Mouse (Mus musculus): ENCODE results near the gene Nepn. TPM values are rescaled to one million over a fixed set of nuclear protein-coding genes. Genes with fewer than 3 reads are reported as not detected.

The Nepn gene
- polyA plus RNA-seq (2017; shearing (Covaris generic)) = not detected

GRCm38 (mm10) chr10:52388922-52389430 is at the start of gene Nepn:
TSS of gene Nepn (plus strand) at chr10:52388972.

GRCm38 (mm10) chr10:52358467-52358866 is 30.3 kb upstream of the Nepn start, which contains the start of gene Gm26741:
TSS of gene Gm26741 (plus strand) at chr10:52358767.

GRCm38 (mm10) chr10:52381845-52382591 is 6.8 kb upstream of the Nepn start, which contains the start of gene Gopc:
TSS of gene Gopc (minus strand) at chr10:52382124.

GRCm38 (mm10) chr10:52417299-52417997 is 28.7 kb downstream of the Nepn start, which contains the start of gene Nus1:
TSS of gene Nus1 (plus strand) at chr10:52417547.

Other genes with a start within 250 kb of the Nepn start
- gene Ros1, start 193.7 kb upstream of the Nepn start, polyA plus RNA-seq (2017; shearing (Covaris generic)) = not detected
- gene Dcbld1, start 155.4 kb upstream of the Nepn start, polyA plus RNA-seq (2017; shearing (Covaris generic)) = not detected
- not detected for gene Gm26741, start 30.2 kb upstream of the Nepn start, polyA plus RNA-seq (2017; shearing (Covaris generic))
- gene Gopc, start 6.8 kb upstream of the Nepn start, polyA plus RNA-seq (2017; shearing (Covaris generic)) = 5.3 TPM
- gene Nus1, start 28.6 kb downstream of the Nepn start, polyA plus RNA-seq (2017; shearing (Covaris generic)) = 5.6 TPM